Mouse (Mus musculus): Measurements from ENCODE around the gene Snrnp25. TPM values are rescaled to one million over a fixed set of nuclear protein-coding genes. Genes with fewer than 3 reads are reported as not detected.
A peak's percentile ranks its signal among the peaks of the same experiment; 100 is the strongest.

Snrnp25 gene
- total and polyA plus RNA-seq, 3 experiments = 106 to 208 (median 123) TPM

- Histone ChIP-seq H3K27me3 (replicated peaks) (no peaks in the 10 kb centered on the region), H3K9ac (ENCODE audit: insufficient read depth, low read depth) (no peak overlapping the region), H3K79me2 (replicated peaks; ENCODE audit: control insufficient read depth, extremely low read depth, insufficient read depth, poor library complexity, severe bottlenecking) (no peaks in the 10 kb centered on the region), H3K4me2 (ENCODE audit: insufficient read depth, low read depth, poor library complexity, severe bottlenecking) (no peak overlapping the region), H3K9me3 (replicated peaks; ENCODE audit: low read length) (no peaks in the 10 kb centered on the region), H3K4me3 (replicated peaks in 1 of 3; ENCODE audit: low read depth in 2 of 3, low read length in 2 of 3, poor library complexity in 1 of 3) (no peak overlapping the region), H3K36me3 (replicated peaks in 1 of 2; ENCODE audit: control insufficient read depth in 1 of 2, insufficient read depth in 1 of 2, low read length in 1 of 2) (peaks cover 74 to 93% of the 10 kb centered on the region in 2 experiments), H3K4me1 (ENCODE audit: control insufficient read depth in 1 of 2, insufficient read depth in 2 of 2) (peaks cover 11 to 25% of the 10 kb centered on the region in 2 experiments), H3K27ac (ENCODE audit: insufficient read depth, low read depth) (no peak overlapping the region)
- in situ Hi-C loops (cut with MboI; ENCODE audit: low pct_ligation_motif_present, low pct_unique_long_range_greater_than_20kb, low sequenced_read_pairs) = loop anchor here (5.0 to 10.0 kb wide), 2 partner anchors 35 to 52 kb away; partner anchors contain the start of gene Il9r
- dilution Hi-C loops (cut with MboI; ENCODE audit: extremely low pct_ligation_motif_present, extremely low pct_unique_long_range_greater_than_20kb, low sequenced_read_pairs) = no loop called here
- DNase-seq (ENCODE audit: extremely low read depth) = peak; percentile 65
- TF ChIP-seq ETS1 (conservative IDR thresholded peaks at IDR 0.05; ENCODE audit: low read depth, low read length) (no peak), CTCF (conservative IDR thresholded peaks at IDR 0.05 in 1 of 2, IDR thresholded peaks at IDR 0.05 in 1 of 2; ENCODE audit: low read depth in 2 of 2, low read length in 2 of 2) (peak; percentile 68 to 72; a peak in 3 of 4 replicates), ZC3H11A (IDR thresholded peaks at IDR 0.05; ENCODE audit: low read depth, low read length) (no peak), RAD21 (IDR thresholded peaks at IDR 0.05; ENCODE audit: low read depth, low read length) (peak; percentile 28), SIN3A (IDR thresholded peaks at IDR 0.05; ENCODE audit: low read length) (0 out of 2 replicates have a peak, but pooled peaks have one; percentile 31), ZMIZ1 (IDR thresholded peaks at IDR 0.05; ENCODE audit: low read depth, low read length) (no peak), SMC3 (IDR thresholded peaks at IDR 0.05; ENCODE audit: low read depth, low read length) (peak; percentile 32), TCF12 (IDR thresholded peaks at IDR 0.05; ENCODE audit: low read depth, low read length) (no peak)
These were observed 31.6 kb downstream of the Snrnp25 start for GRCm38 (mm10) chr11:32236712-32237410.

DNA sequence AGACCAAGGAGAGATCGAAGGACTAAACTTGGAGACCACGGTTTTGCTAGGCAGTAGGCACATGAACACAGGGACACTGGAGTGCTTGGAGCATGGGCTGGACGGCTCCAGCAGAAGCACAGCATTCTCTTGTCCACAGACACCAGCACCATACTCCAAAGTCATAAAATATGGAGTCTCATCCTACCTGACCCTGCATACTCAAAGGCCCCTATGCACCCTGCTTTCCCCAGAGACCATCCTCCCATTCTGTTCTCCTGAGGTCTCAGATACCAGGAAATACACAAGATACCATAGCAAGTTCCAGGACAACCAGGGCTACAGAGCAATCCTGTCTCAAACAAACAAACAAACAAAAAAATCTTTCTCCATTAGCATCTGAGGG, 32.2 kb downstream of the Snrnp25 start:
- H3K27ac ChIP-seq (ENCODE audit: insufficient read depth, low read depth) = 0 out of 2 replicates have a peak overlapping the region, but pooled peaks have one; percentile 27

DNA sequence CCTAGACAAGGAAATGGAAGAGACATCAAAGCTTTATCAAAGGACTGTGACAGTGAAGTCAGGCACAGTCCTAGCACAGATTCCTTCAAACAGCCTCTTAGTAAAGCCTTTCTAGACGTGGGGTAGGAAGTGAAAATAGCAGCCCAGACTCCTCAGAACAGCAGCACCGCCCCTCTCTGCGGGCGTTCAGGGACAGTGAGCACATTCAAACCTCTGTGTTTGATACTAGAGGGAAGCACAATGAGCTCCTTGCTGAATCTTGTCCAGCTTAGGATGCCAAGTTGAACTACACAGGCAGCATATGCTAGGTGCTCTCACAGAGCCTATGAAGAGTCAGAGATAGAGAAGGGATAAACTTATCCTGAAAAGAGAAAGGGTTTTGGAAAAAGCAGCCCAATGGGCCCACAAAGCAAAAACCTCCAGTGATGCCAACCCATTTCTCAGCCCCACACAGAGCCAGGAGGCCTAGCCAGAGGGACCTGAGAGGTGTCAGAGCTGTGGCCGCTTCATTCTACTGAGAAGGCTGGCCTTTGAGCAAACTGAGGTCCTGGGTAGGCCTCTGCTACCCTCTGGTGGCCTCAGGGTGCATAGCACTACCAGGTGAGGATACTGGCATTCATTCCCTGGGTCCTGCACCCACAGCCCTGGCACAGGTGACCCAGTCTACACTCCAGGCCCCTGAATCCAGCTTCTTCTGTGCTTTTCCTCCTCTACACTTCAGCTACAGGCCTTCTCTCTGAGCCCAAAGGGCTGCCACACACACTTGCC, 33.1 kb downstream of the Snrnp25 start:
- DNase-seq (ENCODE audit: extremely low read depth) = peak; percentile 84
- H3K4me3 ChIP-seq (replicated peaks in 1 of 3; ENCODE audit: low read depth in 2 of 3, low read length in 2 of 3, poor library complexity in 1 of 3) = no peak overlapping the region
- H3K79me2 ChIP-seq (replicated peaks; ENCODE audit: control insufficient read depth, extremely low read depth, insufficient read depth, poor library complexity, severe bottlenecking) = no peaks in the 10 kb centered on the region
- in situ Hi-C loops (cut with MboI; ENCODE audit: low pct_ligation_motif_present, low pct_unique_long_range_greater_than_20kb, low sequenced_read_pairs) (loop anchor here (5.0 to 10.0 kb wide), 2 partner anchors 36 to 53 kb away; partner anchors contain the start of gene Il9r), dilution Hi-C loops (cut with MboI; ENCODE audit: extremely low pct_ligation_motif_present, extremely low pct_unique_long_range_greater_than_20kb, low sequenced_read_pairs) (no loop called here)
- peak overlapping the region; percentile 27 for H3K27ac ChIP-seq (ENCODE audit: insufficient read depth, low read depth)
- H3K36me3 ChIP-seq (replicated peaks in 1 of 2; ENCODE audit: control insufficient read depth in 1 of 2, insufficient read depth in 1 of 2, low read length in 1 of 2) = peaks cover 75 to 93% of the 10 kb centered on the region in 2 experiments
- TF ChIP-seq ZC3H11A (IDR thresholded peaks at IDR 0.05; ENCODE audit: low read depth, low read length) = peak; percentile 94
- peak; percentile 72 for TF ChIP-seq MEF2A (IDR thresholded peaks at IDR 0.05; ENCODE audit: borderline replicate concordance, low read depth, low read length)
- peak; percentile 66 for TF ChIP-seq NELFE (IDR thresholded peaks at IDR 0.05; ENCODE audit: low read depth, low read length)
- TF ChIP-seq JUND (conservative IDR thresholded peaks at IDR 0.05; ENCODE audit: low read depth, low read length) = peak; percentile 15; the same call in 1 of the 2 replicates
- no peak for TF ChIP-seq POLR2AphosphoS2 (IDR thresholded peaks at IDR 0.05; ENCODE audit: low read depth, low read length)
- no peak for TF ChIP-seq POLR2A (IDR thresholded peaks at IDR 0.05; ENCODE audit: low read depth, low read length)
- no peak for TF ChIP-seq JUN (IDR thresholded peaks at IDR 0.05; ENCODE audit: insufficient read depth, low read depth, low read length)
- TF ChIP-seq ELF1 (IDR thresholded peaks at IDR 0.05; ENCODE audit: low read depth, low read length) = 0 out of 2 replicates have a peak, but pooled peaks have one; percentile 28
- TF ChIP-seq IRF4 (IDR thresholded peaks at IDR 0.05; ENCODE audit: low read depth, low read length) = peak; percentile 72
- TF ChIP-seq CTCF (conservative IDR thresholded peaks at IDR 0.05 in 1 of 2, IDR thresholded peaks at IDR 0.05 in 1 of 2; ENCODE audit: low read depth in 2 of 2, low read length in 2 of 2) = peak; percentile 97 to 98
- TF ChIP-seq NRF1 (IDR thresholded peaks at IDR 0.05; ENCODE audit: low read depth, low read length) = peak; percentile 42; the same call in 1 of the 2 replicates
- TF ChIP-seq E2F4 (IDR thresholded peaks at IDR 0.05; ENCODE audit: insufficient replicate concordance, low read depth, low read length) = 0 out of 2 replicates have a peak, but pooled peaks have one; percentile 48
- TF ChIP-seq SMC3 (IDR thresholded peaks at IDR 0.05; ENCODE audit: low read depth, low read length) = peak; percentile 99
- H3K27me3 ChIP-seq (replicated peaks) = no peaks in the 10 kb centered on the region
- H3K9ac ChIP-seq (ENCODE audit: insufficient read depth, low read depth) = 0 out of 2 replicates have a peak overlapping the region, but pooled peaks have one; percentile 8
- peak overlapping the region; percentile 42 for H3K4me2 ChIP-seq (ENCODE audit: insufficient read depth, low read depth, poor library complexity, severe bottlenecking)
- no peaks in the 10 kb centered on the region for H3K9me3 ChIP-seq (replicated peaks; ENCODE audit: low read length)
- H3K4me1 ChIP-seq (ENCODE audit: control insufficient read depth in 1 of 2, insufficient read depth in 2 of 2) = peaks cover 11 to 30% of the 10 kb centered on the region in 2 experiments

More for the DNA sequence above, 32.2 kb downstream of the Snrnp25 start:
- in situ Hi-C loops (cut with MboI; ENCODE audit: low pct_ligation_motif_present, low pct_unique_long_range_greater_than_20kb, low sequenced_read_pairs) = loop anchor here (5.0 to 10.0 kb wide), 2 partner anchors 35 to 53 kb away; partner anchors contain the start of gene Il9r
- dilution Hi-C loops (cut with MboI; ENCODE audit: extremely low pct_ligation_motif_present, extremely low pct_unique_long_range_greater_than_20kb, low sequenced_read_pairs) = no loop called here
- Histone ChIP-seq H3K4me1 (ENCODE audit: control insufficient read depth in 1 of 2, insufficient read depth in 2 of 2) (peaks cover 11 to 25% of the 10 kb centered on the region in 2 experiments), H3K79me2 (replicated peaks; ENCODE audit: control insufficient read depth, extremely low read depth, insufficient read depth, poor library complexity, severe bottlenecking) (no peaks in the 10 kb centered on the region), H3K4me3 (replicated peaks in 1 of 3; ENCODE audit: low read depth in 2 of 3, low read length in 2 of 3, poor library complexity in 1 of 3) (no peak overlapping the region), H3K9me3 (replicated peaks; ENCODE audit: low read length) (no peaks in the 10 kb centered on the region), H3K36me3 (replicated peaks in 1 of 2; ENCODE audit: control insufficient read depth in 1 of 2, insufficient read depth in 1 of 2, low read length in 1 of 2) (peaks cover 74 to 93% of the 10 kb centered on the region in 2 experiments), H3K9ac (ENCODE audit: insufficient read depth, low read depth) (no peak overlapping the region), H3K4me2 (ENCODE audit: insufficient read depth, low read depth, poor library complexity, severe bottlenecking) (no peak overlapping the region), H3K27me3 (replicated peaks) (no peaks in the 10 kb centered on the region)
- no peak for DNase-seq (ENCODE audit: extremely low read depth)
- TF ChIP-seq POLR2AphosphoS2 (IDR thresholded peaks at IDR 0.05; ENCODE audit: low read depth, low read length) (no peak), SIN3A (IDR thresholded peaks at IDR 0.05; ENCODE audit: low read length) (peak; percentile 57), CHD1 (IDR thresholded peaks at IDR 0.05; ENCODE audit: low read depth, low read length) (peak; percentile 61; the same call in 1 of the 2 replicates)
